Mouse (Mus musculus): ENCODE data around the gene Ncoa6. TPM values are rescaled to one million over a fixed set of nuclear protein-coding genes. Genes with fewer than 3 reads are reported as not detected.

Ncoa6 gene
- total RNA-seq, 1 experiment = 10.4 TPM

DNA sequence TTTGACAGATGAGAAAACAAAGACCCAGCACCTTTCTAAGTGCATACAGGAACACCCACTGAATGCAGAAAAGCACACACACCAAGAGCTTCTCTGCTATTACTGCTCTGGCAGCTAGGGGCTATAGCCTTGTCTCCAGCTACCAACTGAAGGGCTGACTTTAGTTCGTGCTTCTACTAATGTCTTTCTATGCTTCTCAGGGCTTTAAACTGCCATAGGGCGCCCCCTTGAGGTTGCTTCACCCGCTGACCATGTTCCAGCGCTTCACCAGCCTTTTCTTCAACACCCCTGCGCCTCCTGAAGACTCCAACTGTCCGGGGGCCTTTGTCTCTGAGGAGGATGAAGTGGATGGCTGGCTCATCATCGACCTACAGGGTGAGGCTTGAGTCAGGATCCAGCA, 88.6 kb downstream of the Ncoa6 start:
- in situ Hi-C loops (cut with MboI; ENCODE audit: low sequenced_read_pairs in 2 of 2, unreplicated experiment in 2 of 2) = no loop called here
- peak; percentile 84 for DNase-seq (ENCODE audit: low read depth, low spot score)
- H3K4me3 ChIP-seq (ENCODE audit: insufficient read depth in 1 of 2, low read depth in 1 of 2, low read length in 2 of 2, poor library complexity in 1 of 2, severe bottlenecking in 1 of 2) = no peak overlapping the region

DNA sequence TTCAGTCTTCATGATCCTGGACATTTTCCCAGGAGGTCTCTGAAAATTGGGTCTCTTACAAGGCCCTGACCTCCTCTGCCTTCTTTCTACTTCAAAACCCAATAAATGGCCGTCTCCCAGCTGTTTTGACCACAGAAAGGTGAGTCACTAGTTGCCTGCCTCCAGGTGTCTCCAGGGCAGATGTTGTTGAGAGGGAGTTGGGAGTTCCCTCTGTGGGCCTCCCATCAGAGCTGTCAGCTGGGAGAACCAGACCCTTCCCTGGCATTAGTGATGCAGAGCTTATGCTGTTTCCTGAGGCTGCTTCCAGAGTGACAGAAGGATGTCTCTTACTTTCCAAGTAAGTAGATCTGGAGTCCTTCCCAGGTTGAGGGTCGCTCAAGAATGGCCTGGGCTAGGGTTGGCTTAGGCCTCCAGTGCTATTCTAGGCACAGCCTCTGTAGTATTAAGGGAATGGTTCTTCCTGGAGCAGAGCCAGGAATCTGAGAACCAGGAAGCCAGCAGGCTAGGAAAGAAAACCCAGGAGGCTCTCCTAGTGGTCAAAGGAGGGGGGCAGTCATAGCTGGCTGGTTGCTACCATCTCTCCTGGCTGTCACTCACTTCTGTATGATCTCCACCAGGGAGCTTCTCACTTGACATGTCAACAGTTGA, 90.8 kb downstream of the Ncoa6 start:
- in situ Hi-C loops (cut with MboI; ENCODE audit: low sequenced_read_pairs in 2 of 2, unreplicated experiment in 2 of 2) = no loop called here
- H3K27ac ChIP-seq (ENCODE audit: insufficient read depth, low read depth, low read length, poor library complexity, severe bottlenecking) = no peak overlapping the region
- H3K9ac ChIP-seq (ENCODE audit: insufficient read depth, low read depth, low read length, poor library complexity, severe bottlenecking) = no peak overlapping the region
- no peaks in the 10 kb centered on the region for H3K9me3 ChIP-seq (ENCODE audit: control insufficient read depth, insufficient read depth, low read depth, low read length)
- no peak overlapping the region; a peak in 1 of 4 replicates for H3K4me3 ChIP-seq (ENCODE audit: insufficient read depth in 1 of 2, low read depth in 1 of 2, low read length in 2 of 2, poor library complexity in 1 of 2, severe bottlenecking in 1 of 2)
- H3K4me1 ChIP-seq (ENCODE audit: control insufficient read depth in 2 of 2, insufficient read depth in 2 of 2, low read length in 2 of 2, poor library complexity in 1 of 2) = peaks cover 0 to 6% of the 10 kb centered on the region in 2 experiments; a peak in 2 of 4 replicates
- TF ChIP-seq HCFC1 (IDR thresholded peaks at IDR 0.05; ENCODE audit: borderline replicate concordance, insufficient read depth, low read length) = no peak
- TF ChIP-seq CHD2 (IDR thresholded peaks at IDR 0.05; ENCODE audit: low read depth, low read length) = no peak
- TF ChIP-seq ZC3H11A (IDR thresholded peaks at IDR 0.05; ENCODE audit: borderline replicate concordance, low read depth, low read length) = no peak
- no peak for TF ChIP-seq MAFK (IDR thresholded peaks at IDR 0.05; ENCODE audit: insufficient read depth, low read depth, low read length)
- DNase-seq (ENCODE audit: low read depth, low spot score) = no peak
- H3K36me3 ChIP-seq (ENCODE audit: control insufficient read depth, insufficient read depth, low read length, poor library complexity, severe bottlenecking) = no peaks in the 10 kb centered on the region

More for the DNA sequence above, 88.6 kb downstream of the Ncoa6 start:
- TF ChIP-seq ZNF384 (IDR thresholded peaks at IDR 0.05; ENCODE audit: low read depth, low read length) (0 out of 2 replicates have a peak, but pooled peaks have one; percentile 17), ZC3H11A (IDR thresholded peaks at IDR 0.05; ENCODE audit: borderline replicate concordance, low read depth, low read length) (peak; percentile 63; the same call in 1 of the 2 replicates), CHD2 (IDR thresholded peaks at IDR 0.05; ENCODE audit: low read depth, low read length) (no peak), HCFC1 (IDR thresholded peaks at IDR 0.05; ENCODE audit: borderline replicate concordance, insufficient read depth, low read length) (peak; percentile 45; the same call in 1 of the 2 replicates)
- Histone ChIP-seq H3K9ac (ENCODE audit: insufficient read depth, low read depth, low read length, poor library complexity, severe bottlenecking) (no peak overlapping the region), H3K36me3 (ENCODE audit: control insufficient read depth, insufficient read depth, low read length, poor library complexity, severe bottlenecking) (peaks cover 4% of the 10 kb centered on the region; the same call in 1 of the 2 replicates), H3K27ac (ENCODE audit: insufficient read depth, low read depth, low read length, poor library complexity, severe bottlenecking) (no peak overlapping the region), H3K9me3 (ENCODE audit: control insufficient read depth, insufficient read depth, low read depth, low read length) (no peaks in the 10 kb centered on the region), H3K4me1 (ENCODE audit: control insufficient read depth in 2 of 2, insufficient read depth in 2 of 2, low read length in 2 of 2, poor library complexity in 1 of 2) (peaks cover 0 to 6% of the 10 kb centered on the region in 2 experiments; a peak in 2 of 4 replicates)

DNA sequence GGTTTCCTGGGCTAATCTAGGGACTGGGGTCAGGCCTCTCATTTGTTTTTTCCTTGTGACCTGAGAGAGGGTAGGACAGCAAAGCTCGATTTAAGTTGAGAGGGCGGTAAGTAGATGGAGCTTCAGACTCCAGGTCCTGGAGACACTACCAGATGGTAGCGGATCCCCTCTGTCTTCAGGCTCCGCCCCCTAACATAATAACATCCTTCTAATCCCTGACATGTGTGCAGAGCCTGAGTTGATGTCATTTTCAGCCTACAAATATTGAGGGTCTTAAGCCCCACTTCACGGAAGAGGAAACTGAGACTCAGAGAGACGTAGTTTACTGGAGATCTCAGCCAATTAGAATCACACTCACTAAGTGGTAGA, 91.4 kb downstream of the Ncoa6 start:
- Histone ChIP-seq H3K27ac (ENCODE audit: insufficient read depth, low read depth, low read length, poor library complexity, severe bottlenecking) (no peak overlapping the region), H3K36me3 (ENCODE audit: control insufficient read depth, insufficient read depth, low read length, poor library complexity, severe bottlenecking) (no peaks in the 10 kb centered on the region), H3K4me1 (ENCODE audit: control insufficient read depth in 2 of 2, insufficient read depth in 2 of 2, low read length in 2 of 2, poor library complexity in 1 of 2) (peaks cover 0 to 6% of the 10 kb centered on the region in 2 experiments; a peak in 2 of 4 replicates), H3K9me3 (ENCODE audit: control insufficient read depth, insufficient read depth, low read depth, low read length) (no peaks in the 10 kb centered on the region), H3K9ac (ENCODE audit: insufficient read depth, low read depth, low read length, poor library complexity, severe bottlenecking) (peak overlapping the region; percentile 68), H3K4me3 (ENCODE audit: insufficient read depth in 1 of 2, low read depth in 1 of 2, low read length in 2 of 2, poor library complexity in 1 of 2, severe bottlenecking in 1 of 2) (peak overlapping the region; percentile 93 to 95)
- in situ Hi-C loops (cut with MboI; ENCODE audit: low sequenced_read_pairs in 2 of 2, unreplicated experiment in 2 of 2) = no loop called here
- no peak for DNase-seq (ENCODE audit: low read depth, low spot score)
- TF ChIP-seq MAFK (IDR thresholded peaks at IDR 0.05; ENCODE audit: insufficient read depth, low read depth, low read length) = no peak
- no peak for TF ChIP-seq ZNF384 (IDR thresholded peaks at IDR 0.05; ENCODE audit: low read depth, low read length)
- no peak for TF ChIP-seq CHD2 (IDR thresholded peaks at IDR 0.05; ENCODE audit: low read depth, low read length)
- no peak for TF ChIP-seq ZC3H11A (IDR thresholded peaks at IDR 0.05; ENCODE audit: borderline replicate concordance, low read depth, low read length)
- no peak for TF ChIP-seq HCFC1 (IDR thresholded peaks at IDR 0.05; ENCODE audit: borderline replicate concordance, insufficient read depth, low read length)

DNA sequence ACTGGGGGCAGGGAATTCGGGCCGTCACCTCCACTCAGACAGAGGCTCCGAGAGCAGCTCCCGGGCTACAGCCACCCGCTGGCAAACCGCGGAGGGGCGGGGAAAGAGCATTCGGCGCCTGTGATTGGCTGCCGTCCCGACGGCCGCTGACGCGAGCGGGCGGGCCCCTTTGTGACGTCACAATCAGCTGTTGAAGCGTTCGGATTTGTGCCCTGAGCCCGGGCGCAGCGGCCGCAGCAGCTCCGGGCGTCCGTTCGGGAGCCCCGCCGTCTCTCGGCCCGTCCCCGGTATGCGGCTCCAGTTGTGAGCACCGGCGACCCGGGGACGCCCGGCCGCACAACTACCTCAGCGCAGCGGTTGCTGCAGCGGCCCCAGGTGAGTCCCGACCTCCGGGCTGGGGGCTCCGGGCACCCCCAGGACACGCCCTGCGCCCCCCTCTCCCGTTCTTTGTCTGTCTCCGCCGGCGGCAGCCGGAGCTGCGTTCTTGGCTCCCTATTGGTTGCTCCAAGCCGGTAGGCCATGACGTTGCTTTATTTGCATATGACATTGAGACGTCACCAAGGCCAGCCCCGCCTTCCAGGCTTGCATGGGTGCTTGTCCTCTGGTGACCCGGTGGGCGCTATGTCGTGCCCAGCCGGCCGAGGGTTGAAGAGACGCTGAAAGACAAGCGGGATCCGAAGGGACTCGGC, 91.9 kb downstream of the Ncoa6 start:
- Histone ChIP-seq H3K4me1 (ENCODE audit: control insufficient read depth in 2 of 2, insufficient read depth in 2 of 2, low read length in 2 of 2, poor library complexity in 1 of 2) (peaks cover 0 to 4% of the 10 kb centered on the region in 2 experiments; a peak in 2 of 4 replicates), H3K27ac (ENCODE audit: insufficient read depth, low read depth, low read length, poor library complexity, severe bottlenecking) (peak overlapping the region; percentile 90; the same call in 1 of the 2 replicates), H3K9ac (ENCODE audit: insufficient read depth, low read depth, low read length, poor library complexity, severe bottlenecking) (peak overlapping the region; percentile 84), H3K9me3 (ENCODE audit: control insufficient read depth, insufficient read depth, low read depth, low read length) (no peaks in the 10 kb centered on the region), H3K36me3 (ENCODE audit: control insufficient read depth, insufficient read depth, low read length, poor library complexity, severe bottlenecking) (no peaks in the 10 kb centered on the region), H3K4me3 (ENCODE audit: insufficient read depth in 1 of 2, low read depth in 1 of 2, low read length in 2 of 2, poor library complexity in 1 of 2, severe bottlenecking in 1 of 2) (peak overlapping the region; percentile 93 to 95)
- TF ChIP-seq CHD2 (IDR thresholded peaks at IDR 0.05; ENCODE audit: low read depth, low read length) (no peak), MAFK (IDR thresholded peaks at IDR 0.05; ENCODE audit: insufficient read depth, low read depth, low read length) (no peak), ZNF384 (IDR thresholded peaks at IDR 0.05; ENCODE audit: low read depth, low read length) (no peak), HCFC1 (IDR thresholded peaks at IDR 0.05; ENCODE audit: borderline replicate concordance, insufficient read depth, low read length) (peak; percentile 64; the same call in 1 of the 2 replicates), ZC3H11A (IDR thresholded peaks at IDR 0.05; ENCODE audit: borderline replicate concordance, low read depth, low read length) (no peak)
- DNase-seq (ENCODE audit: low read depth, low spot score) = peak; percentile 90
- in situ Hi-C loops (cut with MboI; ENCODE audit: low sequenced_read_pairs in 2 of 2, unreplicated experiment in 2 of 2) = no loop called here
